Mouse (Mus musculus): ENCODE measurements at regions not wholly inside any gene's neighbourhood (a gene's known extent, or its start where the extent isn't known, plus 50 kb on each side); places are given as distances from the start of the nearest gene placed in this dataset.

DNA sequence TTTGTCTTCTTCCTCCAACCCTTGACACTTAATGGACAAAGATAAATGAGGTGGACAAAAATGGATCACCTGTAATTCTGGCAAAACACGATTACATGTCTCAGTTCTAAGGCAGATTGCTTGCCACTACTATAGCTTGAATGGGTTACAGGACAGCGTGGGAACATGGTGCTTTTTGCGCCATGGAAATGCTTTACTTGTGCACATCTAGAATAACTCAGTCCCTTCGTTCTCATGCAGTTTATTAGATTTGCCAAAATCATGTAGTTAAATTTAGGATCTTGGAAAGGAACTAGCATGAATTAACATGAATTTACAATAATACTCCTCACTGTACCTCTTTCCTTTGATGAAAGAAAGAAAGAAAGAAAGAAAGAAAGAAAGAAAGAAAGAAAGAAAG is 211.1 kb upstream of the Dab2 start:
- TF ChIP-seq CTCF (IDR thresholded peaks at IDR 0.05; ENCODE audit: extremely low read depth, insufficient read depth, low read length), result no peak
- no peak for TF ChIP-seq POLR2A (IDR thresholded peaks at IDR 0.05; ENCODE audit: extremely low read depth, insufficient read depth, low read length)
